Mouse (Mus musculus): Measurements from ENCODE around the gene Svip. TPM values are rescaled to one million over a fixed set of nuclear protein-coding genes. Genes with fewer than 3 reads are reported as not detected.

Svip gene
- total and polyA plus RNA-seq, 3 experiments = not detected

DNA sequence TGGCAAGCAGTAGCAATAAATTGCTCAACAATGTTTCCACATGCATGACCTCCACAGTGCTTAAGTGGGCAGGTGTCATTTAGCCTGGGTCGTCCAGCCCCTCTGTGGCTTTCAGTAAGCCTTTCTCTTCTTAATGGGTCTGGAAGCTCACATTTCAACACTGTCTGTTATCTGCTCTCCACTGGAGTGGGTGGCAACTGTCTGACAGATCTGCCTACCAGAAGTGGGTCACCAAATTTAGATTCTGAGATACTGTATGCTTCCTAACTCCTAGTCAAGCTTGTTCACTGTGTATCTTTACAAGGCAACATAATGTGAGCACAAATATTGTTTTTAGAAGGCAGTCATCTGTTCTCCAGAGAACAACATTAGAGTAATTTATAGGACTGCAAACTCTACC, 23.5 kb downstream of the Svip start:
- Histone ChIP-seq H3K4me2 (ENCODE audit: insufficient read depth, low read depth, poor library complexity, severe bottlenecking) (no peak overlapping the region), H3K9me3 (replicated peaks; ENCODE audit: low read length) (peaks cover 12% of the 10 kb centered on the region), H3K9ac (ENCODE audit: insufficient read depth, low read depth) (no peak overlapping the region), H3K4me1 (ENCODE audit: control insufficient read depth in 1 of 2, insufficient read depth in 2 of 2) (no peaks in the 10 kb centered on the region), H3K27me3 (replicated peaks) (no peaks in the 10 kb centered on the region), H3K27ac (ENCODE audit: insufficient read depth, low read depth) (no peak overlapping the region), H3K79me2 (replicated peaks; ENCODE audit: control insufficient read depth, extremely low read depth, insufficient read depth, poor library complexity, severe bottlenecking) (no peaks in the 10 kb centered on the region), H3K4me3 (replicated peaks in 1 of 3; ENCODE audit: low read depth in 2 of 3, low read length in 2 of 3, poor library complexity in 1 of 3) (no peak overlapping the region), H3K36me3 (replicated peaks in 1 of 2; ENCODE audit: control insufficient read depth in 1 of 2, insufficient read depth in 1 of 2, low read length in 1 of 2) (no peaks in the 10 kb centered on the region)
- DNase-seq (ENCODE audit: extremely low read depth) = no peak
- in situ Hi-C loops (cut with MboI; ENCODE audit: low pct_ligation_motif_present, low pct_unique_long_range_greater_than_20kb, low sequenced_read_pairs) = no loop called here
- dilution Hi-C loops (cut with MboI; ENCODE audit: extremely low pct_ligation_motif_present, extremely low pct_unique_long_range_greater_than_20kb, low sequenced_read_pairs) = no loop called here
- TF ChIP-seq E2F4 (IDR thresholded peaks at IDR 0.05; ENCODE audit: insufficient replicate concordance, low read depth, low read length) (no peak), HCFC1 (IDR thresholded peaks at IDR 0.05; ENCODE audit: low read depth, low read length) (no peak), ZC3H11A (IDR thresholded peaks at IDR 0.05; ENCODE audit: low read depth, low read length) (no peak), IRF4 (IDR thresholded peaks at IDR 0.05; ENCODE audit: low read depth, low read length) (no peak), PAX5 (IDR thresholded peaks at IDR 0.05; ENCODE audit: low read length) (no peak), MXI1 (IDR thresholded peaks at IDR 0.05; ENCODE audit: low read depth, low read length) (no peak), ZNF384 (IDR thresholded peaks at IDR 0.05; ENCODE audit: low read depth, low read length) (no peak), SIN3A (IDR thresholded peaks at IDR 0.05; ENCODE audit: low read length) (no peak), TBP (conservative IDR thresholded peaks at IDR 0.05; ENCODE audit: low read depth, low read length) (no peak), USF1 (IDR thresholded peaks at IDR 0.05; ENCODE audit: low read depth, low read length) (no peak), ZKSCAN1 (IDR thresholded peaks at IDR 0.05; ENCODE audit: borderline replicate concordance, low read depth, low read length) (no peak)

DNA sequence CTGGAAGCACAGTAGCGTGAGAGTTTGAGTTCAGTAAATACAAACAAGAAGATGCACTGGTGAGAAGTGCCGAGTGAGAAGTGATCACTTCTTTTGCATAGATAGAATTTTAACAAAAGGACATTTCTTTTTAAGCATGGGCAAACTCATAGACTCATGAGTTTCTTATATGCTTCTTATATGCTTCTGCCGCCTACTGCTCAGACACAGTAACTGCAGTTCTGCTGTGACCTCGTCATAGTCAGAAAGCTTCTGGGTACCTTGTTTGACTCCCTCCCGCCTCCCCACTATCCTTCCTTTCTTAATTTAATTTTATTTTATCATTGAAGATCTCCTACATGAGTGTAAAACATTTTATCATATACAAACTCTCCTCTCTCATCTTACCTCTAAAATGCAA, 26.5 kb downstream of the Svip start:
- dilution Hi-C loops (cut with MboI; ENCODE audit: extremely low pct_ligation_motif_present, extremely low pct_unique_long_range_greater_than_20kb, low sequenced_read_pairs) (no loop called here), in situ Hi-C loops (cut with MboI; ENCODE audit: low pct_ligation_motif_present, low pct_unique_long_range_greater_than_20kb, low sequenced_read_pairs) (no loop called here)
- no peak for DNase-seq (ENCODE audit: extremely low read depth)

DNA sequence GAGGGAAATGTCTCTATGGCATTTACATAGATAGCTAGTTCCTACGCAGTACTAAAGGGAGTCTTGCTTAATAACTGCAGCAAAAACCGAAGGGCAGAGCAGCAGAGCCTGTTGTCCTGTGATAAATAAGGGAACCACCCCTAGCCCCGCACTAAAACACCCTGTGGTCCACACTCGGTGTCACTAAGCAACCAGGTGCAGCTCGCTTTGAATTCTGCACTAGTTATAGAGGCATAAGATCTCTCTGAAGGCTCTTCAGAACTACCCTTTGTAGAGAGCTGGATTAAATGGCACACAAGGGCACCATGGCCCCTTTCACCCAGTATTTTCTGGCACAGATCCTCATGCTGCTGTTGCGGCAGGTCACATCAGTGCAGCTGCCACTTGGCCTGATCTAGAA, 30.6 kb downstream of the Svip start:
- Histone ChIP-seq H3K4me3 (replicated peaks in 1 of 3; ENCODE audit: low read depth in 2 of 3, low read length in 2 of 3, poor library complexity in 1 of 3) (no peak overlapping the region), H3K27me3 (replicated peaks) (no peaks in the 10 kb centered on the region), H3K27ac (ENCODE audit: insufficient read depth, low read depth) (no peak overlapping the region), H3K79me2 (replicated peaks; ENCODE audit: control insufficient read depth, extremely low read depth, insufficient read depth, poor library complexity, severe bottlenecking) (no peaks in the 10 kb centered on the region), H3K4me1 (ENCODE audit: control insufficient read depth in 1 of 2, insufficient read depth in 2 of 2) (no peaks in the 10 kb centered on the region), H3K9ac (ENCODE audit: insufficient read depth, low read depth) (no peak overlapping the region), H3K4me2 (ENCODE audit: insufficient read depth, low read depth, poor library complexity, severe bottlenecking) (no peak overlapping the region), H3K36me3 (replicated peaks in 1 of 2; ENCODE audit: control insufficient read depth in 1 of 2, insufficient read depth in 1 of 2, low read length in 1 of 2) (no peaks in the 10 kb centered on the region), H3K9me3 (replicated peaks; ENCODE audit: low read length) (peaks cover 7% of the 10 kb centered on the region)
- in situ Hi-C loops (cut with MboI; ENCODE audit: low pct_ligation_motif_present, low pct_unique_long_range_greater_than_20kb, low sequenced_read_pairs) = no loop called here
- dilution Hi-C loops (cut with MboI; ENCODE audit: extremely low pct_ligation_motif_present, extremely low pct_unique_long_range_greater_than_20kb, low sequenced_read_pairs) = no loop called here
- DNase-seq (ENCODE audit: extremely low read depth) = no peak
- no peak for TF ChIP-seq USF2 (conservative IDR thresholded peaks at IDR 0.05; ENCODE audit: low read depth, low read length)
- TF ChIP-seq ETS1 (conservative IDR thresholded peaks at IDR 0.05; ENCODE audit: low read depth, low read length) = no peak
- TF ChIP-seq NRF1 (IDR thresholded peaks at IDR 0.05; ENCODE audit: low read depth, low read length) = no peak
- TF ChIP-seq SIN3A (IDR thresholded peaks at IDR 0.05; ENCODE audit: low read length) = no peak
- no peak for TF ChIP-seq RCOR1 (conservative IDR thresholded peaks at IDR 0.05; ENCODE audit: low read depth, low read length)
- TF ChIP-seq CHD2 (IDR thresholded peaks at IDR 0.05; ENCODE audit: low read length) = no peak
- no peak for TF ChIP-seq POLR2AphosphoS2 (IDR thresholded peaks at IDR 0.05; ENCODE audit: low read depth, low read length)
- no peak for TF ChIP-seq MAZ (IDR thresholded peaks at IDR 0.05; ENCODE audit: low read depth, low read length)
- TF ChIP-seq EP300 (IDR thresholded peaks at IDR 0.05; ENCODE audit: low read length) = no peak
- TF ChIP-seq PAX5 (IDR thresholded peaks at IDR 0.05; ENCODE audit: low read length) = no peak
- no peak for TF ChIP-seq POLR2A (IDR thresholded peaks at IDR 0.05; ENCODE audit: low read depth, low read length)
- TF ChIP-seq GABPA (IDR thresholded peaks at IDR 0.05; ENCODE audit: insufficient replicate concordance, low read depth, low read length) = no peak
- TF ChIP-seq ZC3H11A (IDR thresholded peaks at IDR 0.05; ENCODE audit: low read depth, low read length) = no peak
- TF ChIP-seq MAFK (IDR thresholded peaks at IDR 0.05; ENCODE audit: insufficient replicate concordance, low read length) = no peak
- TF ChIP-seq JUND (conservative IDR thresholded peaks at IDR 0.05; ENCODE audit: low read depth, low read length) = no peak
- no peak for TF ChIP-seq CHD1 (IDR thresholded peaks at IDR 0.05; ENCODE audit: low read depth, low read length)
- no peak for TF ChIP-seq USF1 (IDR thresholded peaks at IDR 0.05; ENCODE audit: low read depth, low read length)
- TF ChIP-seq BHLHE40 (IDR thresholded peaks at IDR 0.05; ENCODE audit: low read depth, low read length) = no peak

More for the DNA sequence above, 26.5 kb downstream of the Svip start:
- Histone ChIP-seq H3K27me3 (replicated peaks) (no peaks in the 10 kb centered on the region), H3K4me3 (replicated peaks in 1 of 3; ENCODE audit: low read depth in 2 of 3, low read length in 2 of 3, poor library complexity in 1 of 3) (no peak overlapping the region), H3K79me2 (replicated peaks; ENCODE audit: control insufficient read depth, extremely low read depth, insufficient read depth, poor library complexity, severe bottlenecking) (no peaks in the 10 kb centered on the region), H3K4me2 (ENCODE audit: insufficient read depth, low read depth, poor library complexity, severe bottlenecking) (no peak overlapping the region), H3K27ac (ENCODE audit: insufficient read depth, low read depth) (no peak overlapping the region), H3K4me1 (ENCODE audit: control insufficient read depth in 1 of 2, insufficient read depth in 2 of 2) (no peaks in the 10 kb centered on the region), H3K9me3 (replicated peaks; ENCODE audit: low read length) (peaks cover 5% of the 10 kb centered on the region), H3K36me3 (replicated peaks in 1 of 2; ENCODE audit: control insufficient read depth in 1 of 2, insufficient read depth in 1 of 2, low read length in 1 of 2) (no peaks in the 10 kb centered on the region), H3K9ac (ENCODE audit: insufficient read depth, low read depth) (no peak overlapping the region)
- no peak for TF ChIP-seq NELFE (IDR thresholded peaks at IDR 0.05; ENCODE audit: low read depth, low read length)
- TF ChIP-seq HCFC1 (IDR thresholded peaks at IDR 0.05; ENCODE audit: low read depth, low read length) = no peak
- TF ChIP-seq CHD1 (IDR thresholded peaks at IDR 0.05; ENCODE audit: low read depth, low read length) = no peak
- TF ChIP-seq JUND (conservative IDR thresholded peaks at IDR 0.05; ENCODE audit: low read depth, low read length) = no peak
- TF ChIP-seq POLR2A (IDR thresholded peaks at IDR 0.05; ENCODE audit: low read depth, low read length) = no peak
- no peak for TF ChIP-seq E2F4 (IDR thresholded peaks at IDR 0.05; ENCODE audit: insufficient replicate concordance, low read depth, low read length)
